Mouse (Mus musculus) lung, postnatal 0 days (tissue): ENCODE measurements at regions not wholly inside any gene's neighbourhood (a gene's known extent, or its start where the extent isn't known, plus 50 kb on each side); places are given as distances from the start of the nearest gene placed in this dataset.

Experiments used
- CTCF ChIP-seq: IDR thresholded peaks from 2 replicates; pipeline ENCODE4 v1.5.1; 2016; ENCODE audit warnings: antibody characterized with exemption, mild to moderate bottlenecking
- EP300 ChIP-seq: IDR thresholded peaks from 2 replicates; pipeline ENCODE4 v1.6.1; 2016; ENCODE audit warnings: antibody characterized with exemption, mild to moderate bottlenecking, control low read depth

GRCm38 (mm10) chr15:19275968-19276826 lies 457.4 kb downstream of the Cdh10 start:
- TF ChIP-seq EP300 (no peak), CTCF (peak; percentile 30)
